Mouse (Mus musculus): ENCODE results near the gene Sun2.

GRCm38 (mm10) chr15:79715646-79716045, 26.7 kb downstream of the Sun2 start:
- TF ChIP-seq CTCF (IDR thresholded peaks at IDR 0.05; ENCODE audit: borderline replicate concordance, extremely low read depth, insufficient read depth, insufficient read length), result no peak
- no peak for TF ChIP-seq POLR2A (IDR thresholded peaks at IDR 0.05; ENCODE audit: borderline replicate concordance, extremely low read depth, insufficient read depth, insufficient read length, poor library complexity, severe bottlenecking)
